Mouse (Mus musculus) intestine, postnatal 0 days (tissue): Measurements from ENCODE around the gene Milr1. TPM values are rescaled to one million over a fixed set of nuclear protein-coding genes. Genes with fewer than 3 reads are reported as not detected.

Experiments
- ATAC-seq: fragments of 200-750 bp; cut with Nextera tagmentation; 2 replicates; pipeline ENCODE4 v1.8.0; 2017; ENCODE audit warnings: mild to moderate bottlenecking, moderate TSS enrichment, moderate library complexity
- H3K27ac ChIP-seq: fragments of 300-500 bp; sonication (generic); 2 replicates; pipeline ENCODE4 v1.5.1; 2014; ENCODE audit warnings: mild to moderate bottlenecking, low read depth, low read length, moderate library complexity
- H3K27me3 ChIP-seq: fragments of 300-500 bp; sonication (generic); replicated peaks from 2 replicates; pipeline ENCODE4 v1.6.1; 2014; ENCODE audit warnings: low read length, mixed read lengths; ENCODE audit not compliant: control insufficient read depth, insufficient read depth
- H3K36me3 ChIP-seq: fragments of 300-500 bp; sonication (generic); 2 replicates; pipeline ENCODE4 v1.6.1; 2014; ENCODE audit warnings: mild to moderate bottlenecking, moderate library complexity; ENCODE audit not compliant: control insufficient read depth, insufficient read depth
- H3K4me1 ChIP-seq: fragments of 300-500 bp; sonication (generic); replicated peaks from 2 replicates; pipeline ENCODE4 v1.6.1; 2014; ENCODE audit warnings: antibody characterized with exemption, low read length, mixed read lengths; ENCODE audit not compliant: control insufficient read depth, insufficient read depth
- H3K4me2 ChIP-seq: fragments of 300-500 bp; sonication (generic); replicated peaks from 2 replicates; pipeline ENCODE4 v1.6.1; 2014; ENCODE audit warnings: low read depth, mild to moderate bottlenecking, moderate library complexity
- H3K4me3 ChIP-seq: fragments of 300-500 bp; sonication (generic); 2 replicates; pipeline ENCODE4 v1.5.1; 2014; ENCODE audit warnings: low read depth, low read length
- H3K9ac ChIP-seq: fragments of 300-500 bp; sonication (generic); 2 replicates; pipeline ENCODE4 v1.6.1; 2014; ENCODE audit warnings: mild to moderate bottlenecking, low read depth, low read length
- H3K9me3 ChIP-seq: fragments of 300-500 bp; sonication (generic); 2 replicates; pipeline ENCODE4 v1.6.1; 2016; ENCODE audit warnings: mixed run types; ENCODE audit not compliant: control insufficient read depth
- CTCF ChIP-seq: sonication (generic); IDR thresholded peaks from 2 replicates; pipeline ENCODE4 v1.5.1; 2016; ENCODE audit warnings: low read depth, mild to moderate bottlenecking, control low read depth, antibody characterized with exemption, moderate library complexity
- WGBS: fragments of 180-500 bp; shearing (Covaris S2); extraction: QIAGEN DNeasy Blood & Tissue Kit; methylation state at CpG from one replicate; pipeline ENCODE4 v1.1.7; 2014; 5-methylcytosine and 5-hydroxymethylcytosine counted together
- polyA plus RNA-seq: library from polyadenylated mRNA; unstranded; fragments of >200 nt; fragmentation: Nextera tagmentation; extraction: Ambion mirVana; gene quantifications from 2 replicates; pipeline ENCODE4 v1.2.1, GENCODE M21; 2015

Gene Milr1
- polyA plus RNA-seq, 1 experiment from 2014 or later: 1.9 TPM

DNA sequence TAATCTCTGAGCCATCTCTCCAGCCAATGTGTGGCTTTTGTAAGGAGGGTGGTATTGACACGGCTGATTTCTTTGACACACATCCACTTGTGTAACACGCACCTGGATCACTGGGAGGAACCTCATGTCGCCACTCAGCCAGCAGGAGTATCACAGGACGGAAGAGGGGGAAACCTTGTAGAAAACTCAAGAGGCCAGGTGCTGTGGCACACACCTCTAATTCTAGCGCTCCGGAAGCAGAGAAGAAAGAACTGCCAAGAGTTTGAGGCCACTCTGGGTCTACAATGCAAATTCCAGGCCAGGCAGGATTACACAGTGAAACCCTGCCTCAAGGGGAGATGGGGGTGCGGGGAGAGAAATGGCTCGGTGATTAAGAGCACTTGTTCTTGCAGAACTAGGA lies 43.9 kb upstream of the Milr1 start:
- Histone ChIP-seq H3K9me3 (no peaks in the 10 kb centered on the region), H3K36me3 (no peaks in the 10 kb centered on the region), H3K4me1 (peaks cover 3% of the 10 kb centered on the region; the same call in 1 of the 2 replicates), H3K27me3 (no peaks in the 10 kb centered on the region), H3K4me2 (no peak overlapping the region), H3K4me3 (no peak overlapping the region), H3K27ac (no peak overlapping the region), H3K9ac (no peak overlapping the region)
- TF ChIP-seq CTCF: no peak
- no peak for ATAC-seq
- WGBS: 78% methylated on average over 8 of the region's 8 CpGs

DNA sequence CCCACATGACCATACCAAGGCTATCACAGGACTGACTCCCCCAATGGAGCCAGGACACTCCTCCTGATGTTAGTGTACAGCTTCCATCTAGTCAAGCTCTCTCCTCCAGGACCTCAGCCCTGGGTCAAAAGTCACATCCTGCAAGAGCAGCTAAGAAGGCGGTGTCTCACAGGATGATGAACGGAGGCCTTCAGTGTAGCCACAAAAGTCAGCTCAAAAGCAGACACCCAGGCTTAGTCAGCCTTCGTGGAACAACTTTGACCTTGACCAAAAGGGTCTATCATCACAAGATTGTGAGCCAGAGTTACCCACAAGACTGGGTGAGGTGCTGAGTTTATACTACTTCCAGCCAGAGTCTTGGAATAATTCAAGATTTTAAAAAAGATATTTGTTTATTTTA lies 43.2 kb upstream of the Milr1 start:
- Histone ChIP-seq H3K4me1 (peaks cover 3% of the 10 kb centered on the region; the same call in 1 of the 2 replicates), H3K27ac (no peak overlapping the region), H3K9me3 (no peaks in the 10 kb centered on the region), H3K36me3 (no peaks in the 10 kb centered on the region), H3K9ac (no peak overlapping the region), H3K27me3 (no peaks in the 10 kb centered on the region), H3K4me2 (no peak overlapping the region), H3K4me3 (no peak overlapping the region)
- WGBS: 30% methylated on average over 3 of the region's 3 CpGs
- no peak for TF ChIP-seq CTCF
- ATAC-seq: no peak

DNA sequence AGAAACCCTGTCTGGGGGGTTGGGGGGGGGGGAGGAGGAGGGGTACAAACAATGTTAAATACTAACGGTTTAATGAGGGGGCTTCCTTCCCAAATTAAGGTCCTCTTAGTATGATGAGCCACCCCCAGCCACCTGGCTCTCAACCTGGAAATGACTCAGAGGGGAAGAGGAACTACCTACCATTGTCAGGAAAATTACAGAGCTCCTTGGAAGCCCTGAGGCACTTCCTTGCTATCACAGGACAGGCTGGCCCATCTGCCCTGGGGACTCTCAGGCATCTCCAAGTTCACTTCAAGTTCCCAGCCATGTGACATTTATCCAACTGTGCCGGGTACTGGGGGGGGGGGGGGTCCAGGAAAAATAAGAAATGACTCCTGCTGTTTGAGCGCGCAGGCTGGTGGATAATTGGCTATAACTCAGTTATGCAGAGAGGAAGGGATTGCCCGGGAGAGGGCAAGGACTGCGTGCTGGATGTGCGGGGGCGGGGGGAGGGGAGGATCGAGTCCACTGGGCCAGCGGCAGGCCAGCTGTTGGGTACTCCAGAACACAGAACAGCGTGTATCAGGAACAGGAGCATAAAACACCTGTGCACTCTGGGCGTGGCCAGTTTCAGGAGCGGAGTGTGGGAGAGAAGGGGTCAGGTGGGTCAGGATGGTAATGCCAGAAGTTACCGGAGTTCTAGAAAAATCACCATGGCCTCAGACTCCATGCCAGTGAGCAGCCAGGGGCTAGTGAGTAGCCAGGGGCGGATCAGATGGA lies 41.6 kb upstream of the Milr1 start:
- H3K4me3 ChIP-seq: no peak overlapping the region
- peak; percentile 49 for ATAC-seq
- H3K4me2 ChIP-seq: peak overlapping the region; percentile 21; the same call in 1 of the 2 replicates

DNA sequence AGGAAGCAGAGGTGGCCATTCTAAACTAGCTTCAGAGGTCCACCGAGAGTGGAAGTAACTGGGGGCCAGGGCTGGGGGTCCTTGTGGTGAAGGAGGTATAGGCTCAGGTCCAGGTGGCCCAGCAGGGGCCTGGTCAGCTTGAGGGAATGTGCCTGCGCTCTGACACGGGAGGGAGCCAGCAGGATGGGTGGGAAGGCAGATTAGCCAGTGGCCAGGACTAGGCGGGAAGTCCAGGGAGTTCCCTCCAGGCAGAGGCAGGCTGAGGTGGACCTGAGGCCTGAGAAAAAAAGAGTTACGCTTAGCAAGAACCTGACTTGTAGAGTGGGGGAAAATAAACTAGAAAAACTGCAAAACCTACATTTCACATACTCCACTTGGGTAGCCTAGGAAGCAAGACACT lies 40.2 kb upstream of the Milr1 start:
- H3K4me2 ChIP-seq: peak overlapping the region; percentile 13; the same call in 1 of the 2 replicates
- TF ChIP-seq CTCF: no peak
- ATAC-seq: no peak
- no peak overlapping the region for H3K4me3 ChIP-seq
- H3K27me3 ChIP-seq: no peaks in the 10 kb centered on the region
- H3K36me3 ChIP-seq: no peaks in the 10 kb centered on the region
- WGBS: 78% methylated on average over 5 of the region's 5 CpGs
- no peak overlapping the region for H3K27ac ChIP-seq
- no peak overlapping the region for H3K9ac ChIP-seq
- no peaks in the 10 kb centered on the region for H3K9me3 ChIP-seq
- H3K4me1 ChIP-seq: peaks cover 3% of the 10 kb centered on the region; the same call in 1 of the 2 replicates

More for the DNA sequence above, 41.6 kb upstream of the Milr1 start:
- H3K4me1 ChIP-seq: peaks cover 3% of the 10 kb centered on the region; the same call in 1 of the 2 replicates
- no peaks in the 10 kb centered on the region for H3K9me3 ChIP-seq
- H3K27ac ChIP-seq: no peak overlapping the region
- no peaks in the 10 kb centered on the region for H3K27me3 ChIP-seq
- H3K36me3 ChIP-seq: no peaks in the 10 kb centered on the region
- WGBS: 31% methylated on average over 15 of the region's 15 CpGs
- no peak for TF ChIP-seq CTCF
- no peak overlapping the region for H3K9ac ChIP-seq

DNA sequence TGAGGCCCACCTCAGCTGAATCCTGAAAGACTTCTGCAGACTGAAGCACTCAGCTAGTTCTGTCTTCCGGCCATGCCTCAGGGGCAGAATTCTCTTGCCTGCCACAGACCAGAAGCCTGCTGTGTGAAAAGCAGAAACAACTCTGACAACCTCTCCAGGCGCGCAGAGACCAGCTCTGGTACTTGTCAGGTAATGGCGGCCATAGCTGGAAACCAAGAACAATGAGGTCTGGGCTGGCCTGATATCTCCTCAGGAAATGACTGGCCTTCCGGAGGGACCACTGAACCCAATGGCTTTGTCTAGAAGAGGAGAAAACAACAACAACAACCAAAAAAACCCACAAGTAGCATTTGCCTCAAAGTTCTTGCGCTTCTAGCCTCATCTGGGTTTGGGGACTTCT lies 36.0 kb upstream of the Milr1 start:
- Histone ChIP-seq H3K27ac (peak overlapping the region; percentile 58), H3K4me2 (no peak overlapping the region), H3K9ac (no peak overlapping the region), H3K4me3 (peak overlapping the region; percentile 11), H3K36me3 (no peaks in the 10 kb centered on the region), H3K4me1 (no peaks in the 10 kb centered on the region), H3K9me3 (no peaks in the 10 kb centered on the region), H3K27me3 (no peaks in the 10 kb centered on the region)
- 68% methylated on average over 6 of the region's 6 CpGs for WGBS
- no peak for TF ChIP-seq CTCF
- ATAC-seq: no peak

DNA sequence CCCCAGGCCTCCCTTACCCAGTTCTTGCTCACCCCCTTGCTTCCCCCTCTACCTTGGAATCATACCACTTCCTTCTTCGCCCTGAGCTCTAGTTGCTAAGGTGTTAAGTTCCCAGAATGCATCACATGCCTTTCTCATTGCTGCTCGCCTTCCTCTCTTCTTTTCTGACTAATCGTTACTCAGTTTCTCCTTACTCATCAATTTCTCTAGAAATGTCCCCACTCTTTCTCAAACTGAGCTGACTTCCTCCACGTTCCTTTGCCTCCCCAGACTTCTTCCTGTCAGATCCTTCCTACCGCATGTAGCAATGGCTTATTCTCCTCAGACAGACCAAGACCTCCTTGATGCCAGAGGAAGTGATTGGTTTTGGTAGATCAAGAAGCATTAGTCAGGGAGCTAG lies 34.5 kb upstream of the Milr1 start:
- no peak overlapping the region for H3K4me2 ChIP-seq
- H3K4me3 ChIP-seq: no peak overlapping the region
- H3K4me1 ChIP-seq: 0 out of 2 replicates have a peak, but pooled peaks cover 4% of the 10 kb centered on the region
- H3K36me3 ChIP-seq: no peaks in the 10 kb centered on the region
- H3K9ac ChIP-seq: no peak overlapping the region
- no peak for TF ChIP-seq CTCF
- no peaks in the 10 kb centered on the region for H3K27me3 ChIP-seq
- no peak for ATAC-seq
- H3K9me3 ChIP-seq: no peaks in the 10 kb centered on the region
- H3K27ac ChIP-seq: no peak overlapping the region
- WGBS: 74% methylated on average over 5 of the region's 5 CpGs
